Mouse (Mus musculus) large intestine, adult 2 months (tissue): ENCODE data around the gene Hdhd5. TPM values are rescaled to one million over a fixed set of nuclear protein-coding genes. Genes with fewer than 3 reads are reported as not detected.

ENCODE experiments used
- DNase-seq: peaks from one replicate; pipeline ENCODE4 v3.0.0-alpha.2; 2012; ENCODE audit warnings: low read depth, low spot score
- WGBS: fragments of 180-500 bp; shearing (Covaris S2); methylation state at CpG from one replicate; pipeline ENCODE4 v1.1.7; 2018; 5-methylcytosine and 5-hydroxymethylcytosine counted together
- polyA plus RNA-seq: library from polyadenylated mRNA; depleted of rRNA; stranded (reverse); fragments of >200 nt; gene quantifications from 2 replicates; pipeline ENCODE4 v1.2.3, GENCODE M21; 2012; rRNA removed

The Hdhd5 gene
- polyA plus RNA-seq, 1 experiment = 19.0 TPM

DNA sequence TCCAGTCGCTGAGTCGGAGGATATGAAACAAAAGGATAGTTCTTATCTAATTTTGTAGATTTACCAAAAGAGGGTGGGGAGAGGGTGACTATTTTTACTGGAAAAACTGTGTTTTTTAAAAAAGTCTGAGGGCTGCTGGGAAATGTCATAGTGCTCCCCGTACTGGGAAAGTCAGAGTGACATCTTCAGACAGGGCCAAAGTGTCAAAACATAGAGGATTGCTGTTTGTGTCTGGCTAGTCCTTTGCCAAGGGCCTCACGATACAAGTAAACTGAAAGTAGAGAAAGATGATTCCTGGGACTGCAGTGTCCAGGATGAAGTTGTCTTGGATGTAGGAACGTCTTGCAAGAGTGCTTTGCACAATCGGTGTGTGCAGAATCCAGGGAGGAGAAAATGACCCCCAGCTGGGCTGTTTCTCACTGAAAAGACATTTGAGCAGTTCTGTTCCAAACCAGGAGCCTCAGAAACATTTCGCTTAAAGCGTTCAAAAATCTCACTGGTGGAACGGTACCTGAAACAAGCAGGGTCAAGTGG, 66.6 kb downstream of the Hdhd5 start:
- WGBS = 64% methylated on average over 9 of the region's 9 CpGs

DNA sequence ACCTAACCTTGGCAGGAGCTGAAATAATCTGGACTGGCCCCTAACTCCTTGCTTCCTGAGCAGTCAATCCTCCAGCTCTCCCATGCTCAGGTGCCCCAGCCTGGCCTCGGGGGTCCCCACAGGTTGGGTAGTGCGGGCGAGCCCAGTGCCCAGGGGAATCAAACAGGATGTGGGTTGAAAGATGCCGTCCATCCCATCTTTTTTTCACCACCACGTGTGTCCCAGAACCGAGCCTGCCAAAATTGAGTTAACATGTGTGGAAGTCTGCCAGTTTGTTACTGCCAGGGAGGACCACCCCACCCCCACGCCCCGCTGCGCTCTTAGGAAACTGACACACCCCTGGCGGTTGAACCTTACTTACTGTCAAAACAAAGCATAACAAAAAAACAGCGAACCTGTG, 67.2 kb downstream of the Hdhd5 start:
- WGBS = 4% methylated on average over 11 of the region's 11 CpGs
- no peak for DNase-seq

More for the DNA sequence above, 66.6 kb downstream of the Hdhd5 start:
- DNase-seq = no peak

DNA sequence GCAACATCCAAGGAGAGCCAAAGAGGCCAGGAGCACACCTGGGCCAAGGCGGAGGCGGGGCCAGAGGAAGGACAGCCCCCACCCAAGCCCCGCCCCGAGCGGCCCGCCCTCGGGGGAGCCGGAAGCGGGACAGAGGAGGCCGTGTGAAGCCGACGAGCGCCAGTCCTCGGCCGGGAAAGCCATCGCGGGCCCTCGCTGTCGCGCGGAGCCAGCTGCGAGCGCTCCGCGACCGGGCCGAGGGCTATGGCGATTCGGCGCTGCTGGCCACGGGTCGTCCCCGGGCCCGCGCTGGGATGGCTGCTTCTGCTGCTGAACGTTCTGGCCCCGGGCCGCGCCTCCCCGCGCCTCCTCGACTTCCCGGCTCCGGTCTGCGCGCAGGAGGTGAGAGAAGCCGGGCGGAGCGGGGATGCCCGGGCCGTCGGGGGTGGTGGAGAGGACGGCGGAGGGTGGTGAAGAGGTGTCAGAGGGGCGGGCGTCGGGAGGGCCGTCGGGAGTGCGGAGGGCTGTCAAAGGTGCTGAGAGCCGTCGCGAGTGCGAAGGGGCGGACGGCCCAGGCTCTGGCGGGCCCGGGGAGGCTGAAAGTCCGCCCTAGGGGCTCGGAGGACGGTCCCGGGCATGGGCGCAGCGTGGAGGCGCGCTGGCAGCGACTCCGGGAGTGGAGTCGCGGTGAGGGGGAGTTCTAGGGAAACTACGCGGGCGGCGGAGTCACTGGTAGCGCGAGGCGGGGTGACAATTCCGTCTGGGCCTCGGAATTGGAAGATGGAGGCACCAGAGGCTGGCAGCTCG, 67.8 kb downstream of the Hdhd5 start, which contains the start of gene Il17ra:
Gene Il17ra, plus strand, starts transcription at position 162 of the 786 bp plus-strand sequence.
- 1% methylated on average over 90 of the region's 90 CpGs for WGBS
- peak; percentile 61 for DNase-seq

DNA sequence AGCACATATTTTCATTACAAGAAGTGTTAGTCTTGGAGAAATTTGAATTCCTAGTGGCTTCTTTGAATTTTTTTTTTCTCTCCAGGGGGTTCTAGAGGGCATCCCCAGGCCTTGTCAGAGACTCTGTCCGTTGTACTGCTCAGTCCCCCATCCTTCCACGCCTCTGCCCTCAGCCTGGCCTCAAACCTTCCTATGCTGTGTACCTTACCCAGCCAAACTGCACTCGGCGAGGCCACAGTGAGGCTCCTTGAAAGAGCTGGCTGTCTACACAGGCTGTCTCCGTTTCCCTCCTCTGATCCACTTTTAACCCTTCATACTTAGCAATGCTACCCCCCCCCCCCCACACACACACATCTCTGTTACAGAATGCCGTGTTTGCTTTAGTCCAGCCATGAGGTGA, 68.9 kb downstream of the Hdhd5 start:
- no peak for DNase-seq
- WGBS = 49% methylated on average over 6 of the region's 6 CpGs

DNA sequence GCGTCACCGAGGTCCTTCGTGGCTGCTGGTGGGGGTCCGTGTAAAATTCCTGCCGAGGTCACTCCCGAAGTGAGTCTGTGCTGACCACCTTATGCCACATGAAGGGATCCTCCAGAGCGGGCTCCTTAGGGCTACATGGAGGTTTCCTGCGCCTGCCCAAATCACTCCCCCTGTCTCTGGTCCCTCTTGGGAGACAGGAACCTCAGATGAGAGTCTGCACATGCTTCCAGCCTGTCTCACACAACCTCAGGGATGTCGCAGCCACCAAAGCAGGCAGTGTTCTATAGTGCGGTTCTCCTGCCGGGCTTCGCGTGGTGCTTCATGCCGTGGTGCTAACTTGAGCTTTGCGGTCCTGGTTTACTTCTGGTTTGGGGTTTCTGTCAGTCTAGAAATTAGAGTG, 69.9 kb downstream of the Hdhd5 start:
- 72% methylated on average over 15 of the region's 15 CpGs for WGBS
- DNase-seq = no peak

Other genes starting within 250 kb of the Hdhd5 start
- not detected in 2 replicates for gene D330020A13Rik, start 237.0 kb downstream of the Hdhd5 start, polyA plus RNA-seq
- gene B4galnt3, start 236.8 kb downstream of the Hdhd5 start, polyA plus RNA-seq = 7.6 and 14.2 TPM in 2 replicates
- gene Kdm5a, start 167.2 kb downstream of the Hdhd5 start, polyA plus RNA-seq = 2.1 and 4.0 TPM in 2 replicates
- gene Ccdc77, start 166.9 kb downstream of the Hdhd5 start, polyA plus RNA-seq = 2.4 and 3.2 TPM in 2 replicates
- 16.0 and 25.0 TPM in 2 replicates for gene Il17ra, start 68.1 kb downstream of the Hdhd5 start, polyA plus RNA-seq
- gene Tmem121b, start 37.5 kb downstream of the Hdhd5 start, polyA plus RNA-seq = 0.04 and 0.08 TPM in 2 replicates
- gene Cecr2, start 135.1 kb upstream of the Hdhd5 start, polyA plus RNA-seq = 0.37 and 0.74 TPM in 2 replicates
- 0.05 and 0.10 TPM in 2 replicates for gene Slc25a18, start 242.3 kb upstream of the Hdhd5 start, polyA plus RNA-seq